Mouse (Mus musculus): ENCODE data around the gene Top2b. TPM values are rescaled to one million over a fixed set of nuclear protein-coding genes. Genes with fewer than 3 reads are reported as not detected.

Gene Top2b
- polyA plus RNA-seq, 1 experiment from 2014 or later: 16.2 TPM

DNA sequence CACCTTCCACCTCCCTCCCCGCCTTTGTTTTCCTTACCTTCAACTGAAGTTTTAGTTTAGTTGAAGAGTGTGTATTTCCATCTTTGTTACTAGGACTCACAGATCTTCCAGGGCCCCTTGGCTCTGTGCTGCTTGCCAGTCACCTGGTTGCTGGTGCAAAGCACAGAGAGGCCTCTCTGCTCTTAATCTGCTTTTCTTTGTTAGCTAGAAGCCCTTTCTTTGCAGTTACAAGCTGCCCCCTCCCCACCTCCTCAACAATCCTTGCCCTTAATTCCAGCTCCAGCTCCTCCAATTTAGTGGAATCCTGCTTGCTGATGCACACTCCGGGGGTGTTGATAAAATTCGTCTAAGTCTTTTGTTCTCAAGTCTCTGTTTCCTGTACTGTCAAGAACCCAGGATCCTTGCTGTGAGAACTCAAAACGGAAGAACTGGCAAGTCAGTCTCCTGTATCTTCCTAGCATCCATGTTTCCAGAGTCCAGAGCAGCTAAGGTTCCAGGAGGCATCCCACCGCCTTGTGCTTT lies 36.0 kb upstream of the Top2b start:
- Histone ChIP-seq H3K27me3 (replicated peaks; ENCODE audit: control insufficient read depth, insufficient read depth, low read length) (no peaks in the 10 kb centered on the region), H3K9me3 (ENCODE audit: control insufficient read depth) (no peaks in the 10 kb centered on the region), H3K4me3 (ENCODE audit: low read depth, low read length) (no peak overlapping the region), H3K36me3 (ENCODE audit: control insufficient read depth, insufficient read depth) (no peaks in the 10 kb centered on the region), H3K4me2 (replicated peaks; ENCODE audit: low read depth) (no peak overlapping the region), H3K4me1 (replicated peaks; ENCODE audit: control insufficient read depth, insufficient read depth, low read length) (no peaks in the 10 kb centered on the region), H3K9ac (ENCODE audit: low read depth, low read length) (no peak overlapping the region), H3K27ac (ENCODE audit: low read depth, low read length) (no peak overlapping the region)
- 51% methylated on average over 5 of the region's 5 CpGs for WGBS
- ATAC-seq: no peak
- TF ChIP-seq CTCF (IDR thresholded peaks at IDR 0.05; ENCODE audit: low read depth): no peak

DNA sequence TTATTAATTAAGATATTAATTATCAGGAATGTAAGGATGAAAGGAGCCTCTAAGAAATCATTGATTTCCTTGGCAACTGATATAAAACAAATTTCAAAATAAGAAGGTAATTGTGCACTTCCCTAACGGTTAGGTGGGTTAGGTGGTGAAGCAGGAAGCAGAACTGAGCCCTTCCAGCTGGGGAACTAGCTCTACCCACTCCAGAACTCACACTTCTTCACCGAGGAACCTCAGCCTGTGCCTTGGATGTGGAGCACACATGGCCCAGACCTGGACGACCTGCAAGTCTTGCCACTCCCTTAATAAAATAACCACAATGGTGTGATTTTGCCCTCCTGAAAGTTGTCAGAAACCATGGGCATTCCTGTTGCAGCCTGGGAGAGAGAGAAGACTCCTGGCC lies 35.2 kb upstream of the Top2b start:
- Histone ChIP-seq H3K4me3 (ENCODE audit: low read depth, low read length) (no peak overlapping the region), H3K36me3 (ENCODE audit: control insufficient read depth, insufficient read depth) (no peaks in the 10 kb centered on the region), H3K4me1 (replicated peaks; ENCODE audit: control insufficient read depth, insufficient read depth, low read length) (no peaks in the 10 kb centered on the region), H3K27me3 (replicated peaks; ENCODE audit: control insufficient read depth, insufficient read depth, low read length) (no peaks in the 10 kb centered on the region), H3K27ac (ENCODE audit: low read depth, low read length) (no peak overlapping the region), H3K9me3 (ENCODE audit: control insufficient read depth) (no peaks in the 10 kb centered on the region), H3K9ac (ENCODE audit: low read depth, low read length) (no peak overlapping the region), H3K4me2 (replicated peaks; ENCODE audit: low read depth) (no peak overlapping the region)
- no peak for TF ChIP-seq CTCF (IDR thresholded peaks at IDR 0.05; ENCODE audit: low read depth)
- WGBS: 48% methylated on average over 3 of the region's 3 CpGs
- no peak for ATAC-seq

DNA sequence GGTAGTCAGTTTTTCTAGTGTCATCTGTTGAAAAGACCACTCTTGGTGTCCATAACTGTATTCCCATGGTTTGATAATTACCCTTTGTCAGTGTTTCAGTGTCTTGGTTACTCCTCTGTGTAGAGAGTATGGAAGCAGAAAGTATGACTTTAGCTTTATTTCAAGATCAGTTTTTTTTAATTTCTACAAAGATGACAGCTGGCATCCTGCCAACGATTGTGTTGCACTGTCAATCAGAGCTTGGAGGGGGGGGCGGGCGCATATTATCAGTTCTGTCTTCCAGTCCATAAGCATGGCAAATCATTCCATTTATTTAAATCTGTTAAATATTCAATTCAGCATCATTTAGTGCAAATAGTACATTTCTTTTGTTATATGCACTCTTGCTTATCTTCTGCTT lies 30.7 kb upstream of the Top2b start:
- no peak overlapping the region for H3K27ac ChIP-seq (ENCODE audit: low read depth, low read length)
- no peaks in the 10 kb centered on the region for H3K27me3 ChIP-seq (replicated peaks; ENCODE audit: control insufficient read depth, insufficient read depth, low read length)
- TF ChIP-seq CTCF (IDR thresholded peaks at IDR 0.05; ENCODE audit: low read depth): no peak
- WGBS: 89% methylated on average over 3 of the region's 3 CpGs
- no peak for ATAC-seq
- H3K36me3 ChIP-seq (ENCODE audit: control insufficient read depth, insufficient read depth): no peaks in the 10 kb centered on the region
- no peak overlapping the region for H3K4me2 ChIP-seq (replicated peaks; ENCODE audit: low read depth)
- no peaks in the 10 kb centered on the region for H3K4me1 ChIP-seq (replicated peaks; ENCODE audit: control insufficient read depth, insufficient read depth, low read length)
- no peak overlapping the region for H3K9ac ChIP-seq (ENCODE audit: low read depth, low read length)
- H3K9me3 ChIP-seq (ENCODE audit: control insufficient read depth): no peaks in the 10 kb centered on the region
- no peak overlapping the region for H3K4me3 ChIP-seq (ENCODE audit: low read depth, low read length)

DNA sequence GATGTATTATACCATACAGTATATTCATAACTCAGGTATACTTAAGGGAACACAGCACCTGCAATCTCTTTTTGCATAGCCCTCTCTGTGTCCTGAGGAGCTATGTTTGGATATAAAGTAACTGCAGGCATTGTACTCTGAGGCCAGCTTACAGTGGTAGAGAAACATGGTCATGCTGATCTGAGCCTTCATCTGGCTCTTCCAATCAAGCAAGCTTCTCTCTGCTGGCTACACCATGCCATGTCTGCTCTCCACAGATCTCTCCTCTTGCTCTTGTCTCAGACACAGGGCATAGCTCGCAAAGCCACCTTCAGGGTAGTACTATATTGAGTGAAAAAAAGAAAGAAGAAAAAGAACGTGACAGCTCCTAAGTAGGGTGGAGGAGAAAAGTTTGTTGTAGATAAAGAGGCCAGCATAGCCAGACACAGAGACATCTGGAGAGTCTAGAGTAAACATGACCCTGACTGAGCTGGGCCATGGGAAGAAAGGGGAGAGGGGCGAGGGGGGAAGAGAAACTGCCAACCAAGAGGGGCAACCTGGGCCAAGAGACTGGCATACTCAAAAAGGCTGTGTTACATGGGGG lies 29.1 kb upstream of the Top2b start:
- no peak overlapping the region for H3K27ac ChIP-seq (ENCODE audit: low read depth, low read length)
- H3K9me3 ChIP-seq (ENCODE audit: control insufficient read depth): no peaks in the 10 kb centered on the region
- no peaks in the 10 kb centered on the region for H3K27me3 ChIP-seq (replicated peaks; ENCODE audit: control insufficient read depth, insufficient read depth, low read length)
- H3K36me3 ChIP-seq (ENCODE audit: control insufficient read depth, insufficient read depth): no peaks in the 10 kb centered on the region
- no peak for TF ChIP-seq CTCF (IDR thresholded peaks at IDR 0.05; ENCODE audit: low read depth)
- H3K4me2 ChIP-seq (replicated peaks; ENCODE audit: low read depth): no peak overlapping the region
- no peak overlapping the region for H3K4me3 ChIP-seq (ENCODE audit: low read depth, low read length)
- no peak for ATAC-seq
- WGBS: 30% methylated on average over 3 of the region's 3 CpGs
- no peak overlapping the region for H3K9ac ChIP-seq (ENCODE audit: low read depth, low read length)
- H3K4me1 ChIP-seq (replicated peaks; ENCODE audit: control insufficient read depth, insufficient read depth, low read length): no peaks in the 10 kb centered on the region

DNA sequence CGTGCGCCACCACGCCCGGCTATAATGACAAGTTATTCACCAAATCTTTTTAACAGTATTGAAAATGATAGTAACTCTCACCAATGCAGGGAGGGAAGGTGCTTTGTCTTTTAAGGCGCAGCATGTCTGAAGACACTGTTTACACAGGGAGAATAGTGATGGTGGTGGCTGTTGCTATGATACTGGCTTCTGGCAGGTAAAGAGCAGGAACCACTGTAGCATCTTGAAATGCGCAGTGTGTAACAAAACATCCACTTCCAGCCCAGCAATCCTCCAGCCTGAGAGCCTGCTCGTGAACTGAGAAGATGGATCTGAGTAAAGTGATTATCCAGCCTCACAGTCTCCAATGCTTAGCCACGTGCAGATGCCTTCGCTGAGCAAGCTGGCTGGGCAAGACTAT lies 17.5 kb upstream of the Top2b start:
- WGBS: 69% methylated on average over 9 of the region's 9 CpGs
- no peak for ATAC-seq
- Histone ChIP-seq H3K36me3 (ENCODE audit: control insufficient read depth, insufficient read depth) (no peaks in the 10 kb centered on the region), H3K27me3 (replicated peaks; ENCODE audit: control insufficient read depth, insufficient read depth, low read length) (no peaks in the 10 kb centered on the region), H3K4me2 (replicated peaks; ENCODE audit: low read depth) (no peak overlapping the region), H3K4me1 (replicated peaks; ENCODE audit: control insufficient read depth, insufficient read depth, low read length) (no peaks in the 10 kb centered on the region), H3K9ac (ENCODE audit: low read depth, low read length) (no peak overlapping the region), H3K9me3 (ENCODE audit: control insufficient read depth) (no peaks in the 10 kb centered on the region), H3K4me3 (ENCODE audit: low read depth, low read length) (no peak overlapping the region), H3K27ac (ENCODE audit: low read depth, low read length) (no peak overlapping the region)
- TF ChIP-seq CTCF (IDR thresholded peaks at IDR 0.05; ENCODE audit: low read depth): no peak

DNA sequence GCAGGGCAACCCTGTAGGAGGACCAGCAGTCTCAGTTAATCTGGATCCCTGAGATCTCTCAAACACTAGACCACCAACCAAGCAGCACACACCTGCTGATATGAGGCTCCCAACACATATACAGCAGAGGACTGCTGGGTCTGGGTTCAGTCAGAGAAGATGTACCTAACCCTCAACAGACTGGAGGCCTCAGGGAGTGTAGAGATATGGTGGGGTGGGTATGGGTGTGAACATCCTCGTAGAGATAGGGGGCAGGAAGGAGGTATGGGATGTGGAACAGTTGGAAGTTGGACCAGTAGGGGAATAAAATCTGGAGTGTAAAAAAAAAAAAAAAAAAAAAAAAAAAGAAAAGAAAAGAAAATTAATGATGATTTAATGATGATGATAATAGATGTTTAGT lies 5.3 kb upstream of the Top2b start:
- H3K4me2 ChIP-seq (replicated peaks; ENCODE audit: low read depth): no peak overlapping the region

More for the DNA sequence above, 5.3 kb upstream of the Top2b start:
- Histone ChIP-seq H3K9me3 (ENCODE audit: control insufficient read depth) (no peaks in the 10 kb centered on the region), H3K4me3 (ENCODE audit: low read depth, low read length) (no peak overlapping the region), H3K27ac (ENCODE audit: low read depth, low read length) (no peak overlapping the region), H3K36me3 (ENCODE audit: control insufficient read depth, insufficient read depth) (no peaks in the 10 kb centered on the region), H3K4me1 (replicated peaks; ENCODE audit: control insufficient read depth, insufficient read depth, low read length) (no peaks in the 10 kb centered on the region), H3K9ac (ENCODE audit: low read depth, low read length) (no peak overlapping the region), H3K27me3 (replicated peaks; ENCODE audit: control insufficient read depth, insufficient read depth, low read length) (no peaks in the 10 kb centered on the region)
- no peak for ATAC-seq
- WGBS: 36% methylated on average over 1 of the region's 1 CpGs
- TF ChIP-seq CTCF (IDR thresholded peaks at IDR 0.05; ENCODE audit: low read depth): no peak
